Mouse (Mus musculus) adrenal gland, postnatal 14 days (tissue): Measurements from ENCODE around the gene Grasp. TPM values are rescaled to one million over a fixed set of nuclear protein-coding genes. Genes with fewer than 3 reads are reported as not detected.

Source experiments
- DNase-seq: peaks from one replicate; pipeline ENCODE4 v3.0.0; 2021; ENCODE audit warnings: mixed read lengths
- microRNA-seq, 2 experiments: library from miRNA; unstranded; fragments of <30 nt; microRNA quantifications; one replicate each; pipeline ENCODE4 v1.2.0; 2021
- total RNA-seq: library from RNA; stranded (reverse); gene quantifications from 2 replicates; pipeline ENCODE4 v1.2.3, GENCODE M21; 2021

The Grasp gene
- total RNA-seq, 1 experiment from 2014 or later: 29.7 TPM

GRCm38 (mm10) chr15:101274380-101274779 is 50.4 kb downstream of the Grasp start:
- DNase-seq: no peak

DNA sequence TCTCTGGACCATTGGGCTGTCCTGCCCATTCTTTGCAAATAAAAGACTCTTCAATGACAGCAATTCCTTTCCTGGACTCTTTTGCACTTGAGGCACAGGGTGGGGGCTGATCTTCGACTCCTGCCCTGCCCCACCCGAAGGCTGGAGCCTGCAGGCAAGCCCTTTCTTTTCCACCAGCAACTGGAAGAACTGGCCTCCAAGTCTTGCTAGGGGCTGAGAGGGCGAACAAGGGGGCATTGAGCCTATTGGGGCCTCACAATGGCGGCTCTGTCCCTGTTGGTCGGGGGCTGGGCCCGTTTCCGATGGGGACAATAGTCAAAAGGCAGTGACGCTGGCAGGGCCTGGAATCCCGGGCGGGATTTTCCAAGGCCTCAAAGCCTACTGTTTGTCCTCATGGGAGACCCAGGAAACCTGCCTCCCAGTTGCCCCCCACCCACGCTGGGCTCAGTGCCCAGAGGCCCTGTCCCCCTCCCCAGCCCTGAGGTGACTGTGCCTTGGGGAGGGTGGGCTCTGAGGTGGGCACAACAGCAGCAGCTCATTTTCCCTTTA is 53.4 kb downstream of the Grasp start:
- DNase-seq: no peak

GRCm38 (mm10) chr15:101278589-101278988 is 54.6 kb downstream of the Grasp start:
- DNase-seq: peak; percentile 57

DNA sequence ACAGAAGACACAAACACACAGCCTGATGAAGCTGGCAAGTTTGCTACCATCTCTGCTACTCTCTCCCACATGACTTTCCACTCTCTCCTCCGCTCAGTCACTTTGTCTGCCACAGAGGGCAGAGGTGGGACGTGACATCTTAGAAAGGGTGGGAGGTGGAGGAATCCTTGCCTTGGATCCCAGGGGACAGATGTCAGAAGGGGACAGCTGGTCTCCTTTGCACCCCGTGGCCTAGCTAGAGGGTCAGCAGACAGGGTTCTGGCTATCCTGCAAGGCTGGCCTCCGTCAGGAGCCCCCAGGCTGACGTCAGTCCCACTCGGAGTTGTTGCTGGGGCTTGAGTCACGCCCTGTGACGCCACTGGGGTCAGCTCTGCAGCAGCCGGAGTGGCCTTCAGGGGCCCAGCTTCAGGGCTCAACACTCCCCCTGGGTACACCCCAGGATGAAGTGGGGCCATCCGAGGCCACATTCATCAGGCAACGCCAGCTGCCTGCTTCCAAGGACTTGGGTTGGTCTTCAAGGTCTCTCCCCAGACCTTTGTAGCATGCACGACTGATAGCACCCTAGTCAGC is 55.5 kb downstream of the Grasp start:
- peak; percentile 92 for DNase-seq

Small RNA genes lying within 50 kb of the gene (microRNA-seq; reads per million reads assigned to microRNA genes)
- 0 to 1.3 reads per million in 2 experiments for gene Mir6962

Other genes starting within 250 kb of the Grasp start
- gene Gm47841, start 176.8 kb upstream of the Grasp start, total RNA-seq: 0.49 TPM in 1 of 2 replicates, not detected in the other
- gene Fignl2, start 145.6 kb upstream of the Grasp start, total RNA-seq: 7.9 and 8.8 TPM in 2 replicates
- gene Ankrd33, start 108.4 kb upstream of the Grasp start, total RNA-seq: not detected in 2 replicates
- gene Acvrl1, start 95.7 kb upstream of the Grasp start, total RNA-seq: 16.7 and 20.7 TPM in 2 replicates
- gene Acvr1b, start 50.1 kb upstream of the Grasp start, total RNA-seq: 9.0 and 11.2 TPM in 2 replicates
- gene Nr4a1, start 30.1 kb downstream of the Grasp start, total RNA-seq: 357 and 680 TPM in 2 replicates
- 64.4 and 97.1 TPM in 2 replicates for gene Atg101, start 60.1 kb downstream of the Grasp start, total RNA-seq
- 2.1 and 2.4 TPM in 2 replicates for gene 6030408B16Rik, start 69.0 kb downstream of the Grasp start, total RNA-seq
- 0.74 and 1.1 TPM in 2 replicates for gene Krt80, start 146.0 kb downstream of the Grasp start, total RNA-seq
- 1.4 and 2.3 TPM in 2 replicates for gene Krt7, start 186.9 kb downstream of the Grasp start, total RNA-seq
- not detected in 2 replicates for gene Krt87, start 214.6 kb downstream of the Grasp start, total RNA-seq
- gene Krt88, start 223.6 kb downstream of the Grasp start, total RNA-seq: not detected in 2 replicates
- not detected in 2 replicates for gene Krt81, start 239.6 kb downstream of the Grasp start, total RNA-seq
- gene Krt86, start 249.3 kb downstream of the Grasp start, total RNA-seq: not detected in 2 replicates